Mouse (Mus musculus): ENCODE data around the gene Purb.
"Not testable (repeated sequence)": the region's sequence is repeated elsewhere in the genome, so short reads cannot be mapped to it uniquely, and the experiment has no call there.

Gene Purb

DNA sequence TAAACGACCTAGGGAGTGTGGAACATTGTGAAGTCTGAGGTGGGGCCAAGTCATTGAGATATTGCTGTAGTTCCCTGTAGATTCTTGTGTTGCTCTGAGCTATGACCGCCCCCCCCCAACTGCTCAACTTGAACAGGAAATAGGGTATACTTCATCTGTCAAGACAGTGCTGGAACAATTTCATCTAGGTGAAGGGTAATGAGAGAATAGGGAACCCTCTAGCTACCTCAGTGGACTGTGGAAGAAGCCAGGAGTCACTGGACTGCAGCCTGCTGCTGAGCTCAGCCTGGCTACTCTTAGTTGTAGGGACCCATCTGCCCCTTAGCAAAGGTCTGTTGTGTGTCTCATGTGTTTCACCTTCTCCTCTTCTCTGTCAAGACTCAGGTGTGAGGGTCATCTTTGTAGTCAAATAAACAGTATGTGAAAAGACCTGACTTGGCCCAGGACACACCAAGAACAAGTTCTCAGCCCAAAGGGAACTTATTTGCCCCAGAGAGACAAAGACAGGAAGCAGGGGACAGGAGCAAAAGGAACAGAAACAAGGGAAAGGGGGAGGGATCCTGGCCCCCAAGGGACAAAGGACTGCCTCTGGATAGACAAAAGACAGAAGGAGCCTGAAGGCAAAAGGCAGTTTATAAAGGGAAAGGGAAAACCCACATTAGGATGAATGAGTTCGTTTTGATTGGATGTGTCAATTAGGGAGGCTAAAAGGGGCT lies 8.7 kb upstream of the Purb start:
- no peak for DNase-seq (ENCODE audit: low spot score)

DNA sequence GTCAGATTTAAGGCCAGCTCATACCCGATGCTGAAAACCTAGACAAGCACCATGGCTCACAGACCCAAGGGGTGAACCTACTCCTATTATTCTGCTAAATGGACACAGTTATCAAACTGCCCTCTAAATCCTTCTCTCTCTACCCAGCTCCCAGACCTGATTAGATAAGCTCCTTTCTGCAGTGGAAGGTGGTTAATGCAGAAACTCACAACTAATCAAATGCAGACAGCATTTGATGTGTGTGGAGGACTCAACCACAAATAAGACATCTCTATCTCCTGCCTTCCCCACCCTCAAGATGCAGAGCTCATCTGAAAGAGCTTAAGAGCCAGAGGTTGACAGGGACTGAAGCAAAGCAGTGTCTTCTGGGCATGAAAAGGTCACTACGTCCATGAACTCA lies 7.4 kb upstream of the Purb start:
- no peak for DNase-seq (ENCODE audit: low spot score)

DNA sequence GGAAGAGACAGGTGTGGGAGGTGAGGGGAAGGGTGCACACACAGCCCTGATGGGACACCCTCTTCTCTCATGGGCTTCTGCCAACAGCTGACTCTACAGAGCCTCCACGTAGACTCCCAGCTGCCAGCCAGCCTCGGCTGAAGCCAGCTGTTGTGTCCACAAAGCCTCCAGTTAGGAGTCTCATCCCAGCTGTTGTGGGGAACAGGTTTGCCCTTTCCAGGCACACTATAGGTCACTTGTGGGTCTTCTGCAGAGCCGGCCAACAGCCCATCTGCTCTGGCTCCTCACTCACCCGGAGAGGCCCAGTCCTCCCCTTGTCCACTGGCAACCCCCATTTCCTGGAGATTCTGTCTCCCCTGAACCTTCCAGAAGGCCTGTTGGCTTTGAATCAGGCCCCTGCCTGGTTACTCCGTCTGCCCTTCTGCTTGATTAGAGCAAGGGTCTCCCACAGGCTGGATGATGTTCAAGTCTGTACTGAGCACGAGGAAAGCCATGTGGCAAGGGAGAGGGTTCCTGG lies 6.0 kb upstream of the Purb start:
- no peak for DNase-seq (ENCODE audit: low spot score)

DNA sequence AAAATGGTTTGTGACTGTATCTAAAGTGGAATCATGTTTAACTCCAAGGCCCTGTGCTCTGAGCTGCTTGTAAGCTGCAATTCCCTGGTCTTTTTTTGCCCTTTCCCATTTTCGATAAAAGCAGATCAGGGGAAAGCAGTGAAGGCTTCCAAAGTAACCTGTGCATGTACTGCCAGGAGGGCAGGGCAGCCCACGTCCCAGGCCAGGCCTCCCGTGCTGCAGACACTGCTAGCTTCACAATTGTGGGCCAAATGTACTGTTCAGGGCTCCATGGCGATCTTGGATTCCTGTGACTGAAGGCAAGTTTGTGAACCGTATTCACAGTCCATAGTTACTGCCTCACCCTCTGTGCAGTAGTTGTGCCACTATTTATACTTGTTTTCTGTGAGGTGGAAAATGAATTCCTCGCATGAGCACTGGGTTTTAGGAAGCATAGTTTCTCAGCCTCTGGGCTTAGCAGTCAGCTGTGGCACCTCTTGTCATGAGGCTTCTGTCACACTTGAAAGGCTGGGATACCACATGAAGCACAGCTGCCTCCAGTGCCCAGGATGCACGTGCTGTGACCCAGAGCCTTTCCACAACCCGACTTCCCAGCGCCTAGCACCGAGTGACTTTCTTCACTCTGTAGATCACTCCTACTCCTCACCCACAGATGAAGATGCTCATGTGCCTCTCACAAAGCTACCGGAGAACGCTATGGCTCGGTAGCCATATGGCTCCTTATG lies 5.1 kb upstream of the Purb start:
- DNase-seq (ENCODE audit: low spot score): no peak

DNA sequence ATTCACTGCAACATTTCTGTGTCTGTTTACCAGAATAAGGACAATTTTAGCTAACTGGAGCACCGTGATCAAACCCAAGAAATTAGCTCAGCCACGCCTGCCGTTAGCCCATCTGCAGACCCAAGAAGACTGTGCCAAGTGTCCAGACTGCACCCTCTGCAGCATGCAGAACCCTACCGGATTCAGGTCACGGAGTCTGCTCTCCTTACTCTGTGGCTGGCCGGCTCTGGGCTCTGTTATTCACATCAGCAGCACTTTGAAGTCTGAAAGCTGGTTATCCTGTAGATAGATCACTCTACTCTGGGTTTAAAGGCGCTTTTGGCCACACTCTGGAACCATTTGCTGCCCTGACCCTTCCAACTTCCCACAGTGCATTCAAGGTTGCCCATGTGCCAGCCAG lies 4.5 kb upstream of the Purb start:
- no peak for DNase-seq (ENCODE audit: low spot score)

GRCm38 (mm10) chr11:6479231-6479630 lies 3.5 kb upstream of the Purb start:
- DNase-seq (ENCODE audit: low spot score): no peak

DNA sequence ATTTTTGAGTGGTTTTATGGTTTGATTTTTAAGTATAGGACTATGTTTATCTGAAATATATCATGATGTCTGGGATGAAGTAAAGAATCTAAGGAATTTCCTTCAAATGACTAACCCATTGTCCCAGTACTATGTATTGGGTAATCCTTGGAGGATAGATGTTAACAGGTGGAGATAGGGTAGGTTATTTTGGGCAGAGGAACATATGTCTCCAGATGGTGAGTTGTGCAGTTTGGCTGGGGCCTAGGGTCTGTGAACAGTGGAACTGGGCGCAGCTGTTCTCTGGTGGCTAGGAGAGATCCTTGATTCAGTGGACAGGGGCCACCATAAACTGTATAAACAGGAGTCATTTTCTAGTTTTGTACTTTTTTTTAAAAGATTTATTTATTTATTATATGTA lies 1.6 kb upstream of the Purb start:
- DNase-seq (ENCODE audit: low spot score): no peak

- DNase-seq (ENCODE audit: low spot score): no peak
Measured at GRCm38 (mm10) chr11:6476876-6477275, 1.2 kb upstream of the Purb start.

DNA sequence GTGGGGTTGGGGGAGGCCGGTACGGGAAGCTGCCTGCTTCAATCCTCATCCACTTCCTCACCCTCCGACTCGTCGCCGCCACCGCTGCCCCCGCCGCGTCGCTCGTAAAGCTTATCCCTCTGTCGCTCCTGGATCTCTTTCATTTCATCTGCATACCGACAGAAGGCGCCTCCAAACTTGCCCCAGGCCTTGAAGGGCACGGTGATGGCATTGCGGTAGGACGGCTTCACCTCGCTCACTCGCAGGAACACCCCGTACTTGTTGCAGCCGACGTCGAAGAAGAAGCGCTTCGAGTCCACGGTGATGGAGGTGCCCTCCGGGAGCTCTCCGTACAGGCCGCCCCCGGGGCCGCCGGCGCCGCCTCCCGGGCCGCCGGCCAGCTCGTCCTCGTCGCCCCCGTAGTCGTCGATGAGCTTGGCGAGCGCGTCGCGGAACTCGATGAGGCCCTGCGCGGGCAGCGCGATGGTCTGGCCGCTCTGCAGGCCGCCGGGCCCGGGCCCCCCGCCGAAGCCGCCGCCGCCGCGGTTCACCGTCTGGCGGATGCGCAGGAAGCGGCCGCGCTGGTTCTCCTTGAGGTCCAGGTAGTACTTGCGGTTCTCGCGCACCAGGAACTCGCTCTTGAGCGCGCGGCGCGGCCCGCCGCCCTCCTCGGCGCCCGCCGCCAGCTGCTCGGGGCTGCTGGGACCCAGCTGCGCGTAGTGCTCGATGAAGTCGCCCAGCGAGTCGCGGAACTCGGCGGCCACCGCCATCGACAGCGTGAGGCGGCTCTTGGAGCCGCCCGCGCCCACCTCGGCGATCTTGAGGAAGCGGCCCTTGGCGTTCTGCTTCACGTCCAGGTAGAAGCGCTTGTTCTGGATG lies 614 bp downstream of the Purb start:
- DNase-seq (ENCODE audit: low spot score): no peak

DNA sequence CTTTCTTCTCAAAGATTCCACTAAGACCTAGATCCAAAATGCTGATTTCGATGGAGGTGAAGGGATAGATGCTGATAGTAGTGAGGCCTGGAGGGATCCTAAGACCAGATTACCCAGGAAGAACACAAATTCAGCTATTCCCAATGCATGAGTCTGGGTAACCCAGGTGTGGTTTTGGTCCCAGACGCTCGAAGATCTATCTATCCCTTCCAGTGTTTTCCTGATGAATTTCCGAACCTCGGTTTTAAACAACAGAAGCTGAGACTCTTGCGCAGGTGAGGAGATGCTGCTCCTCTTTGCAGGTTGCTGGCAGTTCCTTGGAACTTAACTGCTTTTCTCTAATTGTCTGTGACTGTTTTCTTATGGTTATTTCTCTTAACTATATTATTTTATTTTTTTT lies 1.3 kb downstream of the Purb start:
- DNase-seq (ENCODE audit: low spot score): no peak

DNA sequence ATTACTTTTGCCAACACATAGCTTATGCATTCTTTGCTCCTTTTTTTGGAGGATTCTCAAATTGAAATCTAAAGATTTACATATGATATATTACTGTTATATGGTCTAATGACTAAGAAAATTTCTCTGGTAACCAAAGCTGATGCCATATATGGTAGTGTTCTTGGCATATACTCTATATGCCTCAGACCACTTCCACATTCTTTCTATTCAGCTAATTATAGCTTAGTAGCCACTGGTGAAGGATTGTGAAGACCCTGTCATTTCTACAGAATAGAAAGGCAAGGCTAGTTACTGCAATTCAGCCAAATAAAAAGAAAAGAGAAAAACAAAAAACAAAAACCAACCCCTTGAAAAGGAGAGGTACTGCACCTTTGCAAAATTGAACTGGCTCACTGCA lies 3.6 kb downstream of the Purb start:
- DNase-seq (ENCODE audit: low spot score): no peak

DNA sequence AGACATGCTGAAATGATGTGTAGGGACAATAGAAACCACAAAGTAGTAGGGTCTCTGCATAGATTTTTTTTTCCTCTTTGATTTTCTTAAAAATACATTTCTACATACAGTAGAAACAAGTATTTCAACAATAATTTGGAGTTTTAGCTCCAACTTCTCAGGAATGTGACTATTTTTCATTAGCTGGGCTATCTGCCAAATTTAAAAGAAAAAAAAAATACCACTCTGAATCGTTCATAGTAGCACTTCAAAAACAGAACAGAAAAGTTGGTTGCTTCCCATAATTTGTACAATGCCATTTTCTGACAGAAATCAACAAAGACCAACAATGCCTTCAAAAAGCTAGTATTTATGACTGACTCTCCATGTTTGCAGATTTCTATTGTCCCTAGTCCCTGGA lies 4.2 kb downstream of the Purb start:
- DNase-seq (ENCODE audit: low spot score): no peak

DNA sequence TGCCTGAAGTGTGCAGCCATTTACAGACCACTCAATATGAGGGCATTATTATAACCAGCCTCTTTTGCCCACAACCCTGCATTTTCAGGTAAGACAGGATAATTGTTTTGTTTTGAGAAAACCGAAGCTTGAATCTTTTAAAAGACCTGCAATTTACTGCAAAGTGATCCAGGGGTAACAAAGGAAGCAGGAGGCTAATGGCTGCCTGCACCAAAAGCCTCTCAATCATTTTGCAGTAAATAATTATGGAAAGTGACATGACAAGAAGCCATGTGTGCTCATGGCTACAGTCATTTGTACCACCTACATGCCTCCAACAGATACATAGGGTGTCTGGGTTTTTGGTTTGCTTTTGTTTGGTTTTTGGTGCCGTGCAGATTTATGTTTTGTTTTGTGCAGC lies 4.7 kb downstream of the Purb start:
- DNase-seq (ENCODE audit: low spot score): no peak

DNA sequence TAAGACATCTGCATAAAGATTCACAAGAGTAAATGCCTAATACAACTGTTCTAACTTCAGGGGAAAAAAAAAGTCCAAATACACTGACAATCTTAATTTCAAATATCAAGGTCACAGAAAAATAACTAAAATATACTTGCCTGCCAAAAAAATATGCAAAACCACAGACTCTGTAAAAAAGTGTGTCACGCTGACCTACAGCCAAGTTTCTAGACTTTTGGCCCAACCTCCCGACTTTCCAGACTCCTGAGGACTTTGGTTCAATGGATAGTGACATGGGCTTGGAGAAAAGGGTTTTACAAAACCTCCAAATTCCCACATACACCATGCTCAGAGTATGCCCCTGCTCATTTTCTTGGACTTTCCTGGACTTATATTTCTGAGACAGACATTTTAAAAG lies 7.2 kb downstream of the Purb start:
- DNase-seq (ENCODE audit: low spot score): no peak

DNA sequence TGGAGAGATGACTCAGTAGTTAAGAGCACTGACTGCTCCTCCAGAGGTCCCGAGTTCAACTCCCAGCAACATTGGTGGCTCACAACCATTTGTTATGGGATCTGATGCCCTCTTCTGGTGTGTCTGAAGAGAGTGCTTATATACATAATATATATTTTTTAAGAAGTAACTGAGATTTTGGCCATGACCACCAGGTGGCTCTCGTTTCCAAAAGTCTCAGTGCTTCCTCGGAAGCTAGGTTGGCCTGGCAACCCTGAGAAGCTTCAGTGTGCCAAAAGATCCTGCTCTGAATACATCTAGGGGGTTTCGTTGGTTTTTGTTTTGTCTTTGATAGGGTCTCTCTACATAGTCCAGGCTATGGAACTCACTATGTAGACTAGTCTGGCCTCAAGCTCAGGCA lies 10.6 kb downstream of the Purb start:
- DNase-seq (ENCODE audit: low spot score): peak; percentile 65

GRCm38 (mm10) chr11:6463159-6463837 lies 12.4 kb downstream of the Purb start:
- no peak for DNase-seq (ENCODE audit: low spot score)

DNA sequence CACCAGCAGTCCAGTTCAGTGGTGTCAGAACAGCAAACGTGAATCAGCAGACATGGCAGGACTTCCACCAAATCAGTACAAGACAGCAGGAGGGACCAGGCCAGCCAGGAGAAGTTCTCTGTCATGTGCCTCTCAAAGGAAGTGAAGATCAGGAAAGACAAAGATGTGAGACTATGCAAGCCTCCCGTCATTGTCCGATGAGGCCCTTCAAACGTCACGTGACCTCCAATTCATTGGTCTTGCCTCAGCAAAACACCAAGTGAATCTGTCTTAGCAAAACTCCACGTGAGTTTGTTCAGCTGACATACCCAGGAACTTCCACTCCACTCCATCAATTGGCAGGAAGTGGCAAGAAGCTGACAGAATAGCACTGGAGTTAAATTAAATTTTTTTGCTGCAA lies 19.6 kb downstream of the Purb start:
- DNase-seq (ENCODE audit: low spot score): no peak

DNA sequence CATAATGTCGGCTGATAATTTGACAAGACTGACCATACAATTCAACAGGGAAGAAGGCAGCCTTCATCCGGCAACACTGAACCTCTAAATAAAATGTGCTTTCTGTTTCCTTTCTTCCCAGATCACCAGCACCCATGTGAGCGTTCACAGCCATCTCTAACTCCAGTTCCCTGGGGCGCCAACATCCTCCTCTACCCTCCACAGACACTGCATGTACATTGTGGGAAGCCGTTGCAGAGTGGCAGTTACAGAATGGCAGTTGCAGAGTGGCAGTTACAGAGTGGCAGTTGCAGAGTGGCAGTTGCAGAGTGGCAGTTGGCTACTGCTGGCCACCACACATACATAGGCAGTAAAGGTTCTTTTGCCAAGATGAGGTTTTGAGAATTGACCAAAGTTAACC lies 27.6 kb downstream of the Purb start:
- DNase-seq (ENCODE audit: low spot score): not testable (repeated sequence)

- no peak for DNase-seq (ENCODE audit: low spot score)
Measured at GRCm38 (mm10) chr11:6447493-6447892, 28.2 kb downstream of the Purb start.

GRCm38 (mm10) chr11:6445951-6446350 lies 29.8 kb downstream of the Purb start:
- no peak for DNase-seq (ENCODE audit: low spot score)

- DNase-seq (ENCODE audit: low spot score): no peak
Measured at GRCm38 (mm10) chr11:6445441-6445840, 30.3 kb downstream of the Purb start.

Measured in c-Kit-positive CD71-positive TER-119-positive erythroid progenitor cells, embryonic 14.5 days (primary cell).